Mouse (Mus musculus): ENCODE data around the gene Spint2. TPM values are rescaled to one million over a fixed set of nuclear protein-coding genes. Genes with fewer than 3 reads are reported as not detected.

The Spint2 gene
- polyA plus RNA-seq, 1 experiment from 2014 or later = 522 TPM

DNA sequence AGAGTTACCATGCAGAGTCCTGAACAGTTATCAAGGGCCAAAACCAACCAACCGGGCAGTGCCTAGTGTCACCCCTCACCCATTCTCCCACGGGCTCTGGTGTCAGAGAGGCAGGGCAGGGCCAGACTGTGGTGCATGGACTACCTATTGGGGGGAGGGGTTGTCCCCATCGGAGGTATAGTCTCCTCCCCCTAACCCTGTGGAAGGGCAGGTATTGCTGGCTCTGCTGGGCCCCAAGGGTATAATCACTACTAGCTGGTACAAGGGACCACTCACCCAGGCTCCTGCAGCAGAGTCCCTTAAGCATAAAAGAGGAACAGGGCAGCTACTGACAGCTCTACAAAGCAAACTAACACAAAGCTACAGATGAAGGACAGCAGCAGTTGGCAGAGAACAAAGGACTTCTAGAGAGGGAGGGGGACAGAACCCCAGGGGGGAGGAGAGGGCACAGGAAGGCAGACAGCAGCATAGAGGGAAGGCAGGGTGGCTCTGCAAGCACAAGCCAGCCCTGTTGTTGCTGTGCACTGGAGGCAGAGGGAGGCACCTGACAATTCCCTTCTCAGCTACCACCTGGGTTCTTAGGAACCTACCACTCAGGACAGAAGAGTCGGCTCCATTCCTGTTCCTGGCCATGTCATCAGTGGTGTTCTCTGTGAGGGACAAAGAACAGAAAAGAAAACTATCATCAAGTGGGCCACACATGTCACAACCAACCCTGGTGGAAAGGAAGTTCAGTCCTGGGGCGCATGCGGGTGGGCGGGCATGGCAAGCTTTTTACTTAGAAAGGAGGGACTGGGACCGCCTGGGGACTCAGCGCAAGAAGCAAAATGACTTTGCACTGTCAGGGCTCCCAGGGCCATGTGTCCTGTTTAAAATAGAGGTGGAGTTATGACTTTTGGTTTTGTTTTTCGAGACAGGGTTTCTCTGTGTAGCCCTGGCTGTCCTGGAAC, 21.7 kb downstream of the Spint2 start:
- Histone ChIP-seq H3K9ac (ENCODE audit: low read length) (no peak overlapping the region), H3K4me1 (replicated peaks; ENCODE audit: control insufficient read depth, insufficient read depth, low read length) (peaks cover 18% of the 10 kb centered on the region), H3K4me2 (ENCODE audit: low read length) (no peak overlapping the region), H3K9me3 (ENCODE audit: control insufficient read depth, low read length) (no peaks in the 10 kb centered on the region), H3K27me3 (replicated peaks; ENCODE audit: control insufficient read depth, insufficient read depth, low read length) (no peaks in the 10 kb centered on the region), H3K36me3 (ENCODE audit: control insufficient read depth, insufficient read depth, low read length) (0 out of 2 replicates have a peak, but pooled peaks cover 13% of the 10 kb centered on the region), H3K27ac (ENCODE audit: low read depth) (no peak overlapping the region), H3K4me3 (ENCODE audit: low read depth, low read length) (no peak overlapping the region)
- no peak for ATAC-seq (replicated peaks; ENCODE audit: low FRiP score, low TSS enrichment, low read depth)
- whole genome bisulfite sequencing = 83% methylated on average over 10 of the region's 10 CpGs
- no peak for DNase-seq (ENCODE audit: low spot score)

DNA sequence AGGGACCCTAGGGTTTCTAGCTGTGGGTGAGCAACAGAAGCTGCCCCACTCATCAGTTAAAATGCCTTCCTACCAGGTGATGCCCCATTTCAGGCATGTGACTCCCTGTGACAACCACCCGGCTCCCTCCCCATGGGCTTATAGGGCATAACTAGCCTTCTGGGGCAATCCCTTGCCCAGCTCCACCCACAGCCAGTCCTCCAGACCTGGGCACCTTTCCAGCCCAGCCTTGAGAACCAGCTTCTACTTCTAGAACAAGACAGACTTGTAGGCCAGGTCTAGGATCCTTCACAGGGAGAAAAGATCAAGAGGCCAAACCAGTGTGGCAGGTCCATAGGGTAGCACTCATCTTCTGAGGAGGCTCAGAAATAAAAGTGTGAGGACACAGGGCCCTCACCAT, 24.3 kb downstream of the Spint2 start:
- Histone ChIP-seq H3K4me3 (ENCODE audit: low read depth, low read length) (no peak overlapping the region), H3K9ac (ENCODE audit: low read length) (no peak overlapping the region), H3K4me2 (ENCODE audit: low read length) (no peak overlapping the region), H3K36me3 (ENCODE audit: control insufficient read depth, insufficient read depth, low read length) (0 out of 2 replicates have a peak, but pooled peaks cover 13% of the 10 kb centered on the region), H3K9me3 (ENCODE audit: control insufficient read depth, low read length) (no peaks in the 10 kb centered on the region), H3K27ac (ENCODE audit: low read depth) (no peak overlapping the region), H3K4me1 (replicated peaks; ENCODE audit: control insufficient read depth, insufficient read depth, low read length) (peaks cover 18% of the 10 kb centered on the region), H3K27me3 (replicated peaks; ENCODE audit: control insufficient read depth, insufficient read depth, low read length) (no peaks in the 10 kb centered on the region)
- WGBS = 86% methylated on average over 1 of the region's 1 CpGs
- DNase-seq (ENCODE audit: low spot score) (no peak), ATAC-seq (replicated peaks; ENCODE audit: low FRiP score, low TSS enrichment, low read depth) (no peak)

DNA sequence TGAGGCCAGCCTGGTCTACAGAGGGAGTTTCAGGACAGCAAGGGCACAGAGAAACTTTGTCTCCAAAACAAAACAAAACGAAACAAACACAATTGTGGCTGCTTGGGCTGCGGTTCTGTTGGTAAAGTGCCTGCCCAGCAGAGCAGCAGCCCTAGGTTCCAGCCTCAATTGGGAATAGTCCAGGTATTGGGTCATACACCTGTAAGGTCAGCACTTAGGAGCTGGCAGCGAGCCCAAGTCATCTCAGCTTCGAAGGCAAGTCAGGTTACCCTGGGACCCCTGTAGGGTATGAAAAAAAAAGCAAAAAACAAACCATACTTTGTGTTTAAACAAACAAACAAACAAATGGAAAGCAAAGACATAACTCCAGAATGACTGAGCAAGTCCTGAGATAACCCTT, 25.8 kb downstream of the Spint2 start:
- 80% methylated on average over 4 of the region's 4 CpGs for WGBS
- ATAC-seq (replicated peaks; ENCODE audit: low FRiP score, low TSS enrichment, low read depth) = no peak
- Histone ChIP-seq H3K4me1 (replicated peaks; ENCODE audit: control insufficient read depth, insufficient read depth, low read length) (peaks cover 18% of the 10 kb centered on the region), H3K4me2 (ENCODE audit: low read length) (no peak overlapping the region), H3K27ac (ENCODE audit: low read depth) (no peak overlapping the region), H3K9ac (ENCODE audit: low read length) (no peak overlapping the region), H3K36me3 (ENCODE audit: control insufficient read depth, insufficient read depth, low read length) (0 out of 2 replicates have a peak, but pooled peaks cover 13% of the 10 kb centered on the region), H3K9me3 (ENCODE audit: control insufficient read depth, low read length) (no peaks in the 10 kb centered on the region), H3K4me3 (ENCODE audit: low read depth, low read length) (no peak overlapping the region), H3K27me3 (replicated peaks; ENCODE audit: control insufficient read depth, insufficient read depth, low read length) (no peaks in the 10 kb centered on the region)
- DNase-seq (ENCODE audit: low spot score) = no peak

DNA sequence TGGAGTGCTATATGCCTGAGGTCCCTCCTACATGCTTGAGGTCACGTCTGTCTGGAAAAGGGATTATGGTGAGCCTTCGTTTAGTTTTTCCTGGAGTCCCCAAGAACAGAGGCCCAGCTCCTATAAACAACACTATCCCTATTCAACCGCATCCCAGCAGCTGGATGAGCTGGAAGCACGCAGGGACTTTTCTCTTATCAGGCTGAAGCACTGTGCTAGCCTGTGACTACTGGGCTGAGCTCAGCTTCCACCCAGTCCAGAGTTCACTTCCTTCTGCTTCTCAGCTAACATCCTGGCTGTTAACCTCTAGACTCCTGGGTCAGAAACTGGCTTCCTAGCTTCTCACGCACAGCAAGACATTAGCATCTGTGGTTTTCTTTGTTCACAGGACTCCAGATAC, 27.9 kb downstream of the Spint2 start:
- peak; percentile 30; the same call in 1 of the 2 replicates for ATAC-seq (replicated peaks; ENCODE audit: low FRiP score, low TSS enrichment, low read depth)
- H3K27me3 ChIP-seq (replicated peaks; ENCODE audit: control insufficient read depth, insufficient read depth, low read length) = no peaks in the 10 kb centered on the region
- peak overlapping the region; percentile 24 for H3K27ac ChIP-seq (ENCODE audit: low read depth)
- no peak overlapping the region for H3K4me3 ChIP-seq (ENCODE audit: low read depth, low read length)
- H3K9me3 ChIP-seq (ENCODE audit: control insufficient read depth, low read length) = no peaks in the 10 kb centered on the region
- no peak overlapping the region for H3K4me2 ChIP-seq (ENCODE audit: low read length)
- H3K9ac ChIP-seq (ENCODE audit: low read length) = no peak overlapping the region
- H3K4me1 ChIP-seq (replicated peaks; ENCODE audit: control insufficient read depth, insufficient read depth, low read length) = peaks cover 18% of the 10 kb centered on the region
- H3K36me3 ChIP-seq (ENCODE audit: control insufficient read depth, insufficient read depth, low read length) = 0 out of 2 replicates have a peak, but pooled peaks cover 4% of the 10 kb centered on the region
- 25% methylated on average over 5 of the region's 5 CpGs for WGBS
- peak; percentile 66 for DNase-seq (ENCODE audit: low spot score)

DNA sequence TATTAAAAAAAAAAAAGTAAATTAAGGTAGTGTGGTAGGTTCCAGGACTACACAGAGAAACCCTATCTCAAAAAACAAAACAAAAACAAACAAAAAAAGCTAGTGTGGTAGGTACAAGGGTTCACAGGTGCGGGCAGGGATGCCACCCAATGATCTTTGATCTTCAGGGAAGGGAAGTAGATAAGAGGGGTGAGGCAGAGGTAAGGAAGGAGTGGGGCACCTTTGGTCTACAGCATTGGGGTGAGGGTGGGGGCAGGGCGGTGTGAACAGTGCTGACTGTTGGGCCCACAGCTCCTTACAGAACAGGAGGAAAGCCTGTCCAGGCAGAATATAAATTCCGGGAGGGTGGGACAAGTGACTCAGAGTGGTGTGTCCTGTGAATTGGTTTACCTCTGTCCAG, 30.5 kb downstream of the Spint2 start:
- H3K36me3 ChIP-seq (ENCODE audit: control insufficient read depth, insufficient read depth, low read length) = no peaks in the 10 kb centered on the region; the same call in 1 of the 2 replicates
- no peaks in the 10 kb centered on the region for H3K27me3 ChIP-seq (replicated peaks; ENCODE audit: control insufficient read depth, insufficient read depth, low read length)
- no peak overlapping the region for H3K4me2 ChIP-seq (ENCODE audit: low read length)
- 58% methylated on average over 3 of the region's 3 CpGs for WGBS
- DNase-seq (ENCODE audit: low spot score) = peak; percentile 69
- H3K4me3 ChIP-seq (ENCODE audit: low read depth, low read length) = no peak overlapping the region
- H3K9me3 ChIP-seq (ENCODE audit: control insufficient read depth, low read length) = no peaks in the 10 kb centered on the region
- no peak overlapping the region for H3K9ac ChIP-seq (ENCODE audit: low read length)
- peak; percentile 63 for ATAC-seq (replicated peaks; ENCODE audit: low FRiP score, low TSS enrichment, low read depth)
- peaks cover 21% of the 10 kb centered on the region for H3K4me1 ChIP-seq (replicated peaks; ENCODE audit: control insufficient read depth, insufficient read depth, low read length)
- H3K27ac ChIP-seq (ENCODE audit: low read depth) = peak overlapping the region; percentile 0; the same call in 1 of the 2 replicates

DNA sequence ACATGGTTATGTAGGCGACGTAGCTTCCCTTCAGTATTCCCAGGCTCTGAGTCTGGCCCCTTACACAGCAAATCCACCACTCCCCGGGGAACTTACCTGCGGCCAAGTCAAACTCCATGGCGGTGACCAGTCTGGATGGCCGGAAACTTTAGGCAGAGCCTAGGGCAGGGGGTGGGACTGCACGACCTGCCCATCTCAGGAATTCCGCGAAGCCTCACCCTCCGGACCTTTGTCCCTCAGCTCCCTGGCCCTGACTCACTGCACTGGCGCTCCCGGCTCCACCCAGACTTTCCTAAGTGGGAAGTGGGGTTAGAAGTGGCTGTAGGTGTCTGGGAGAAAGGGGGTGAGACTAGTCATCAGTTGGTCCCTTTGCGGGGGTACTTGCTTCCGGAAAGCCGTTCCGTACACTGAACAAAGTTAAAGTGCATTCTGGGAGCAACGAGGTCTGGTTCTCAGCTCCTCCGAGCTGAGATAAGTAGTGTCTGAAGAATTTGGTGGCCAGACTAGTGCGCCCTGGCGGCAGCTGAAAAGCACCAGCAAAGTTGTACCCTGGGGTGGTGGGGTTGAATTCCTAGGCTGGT, 33.4 kb downstream of the Spint2 start, which contains the start of gene 2200002D01Rik:
Gene 2200002D01Rik, minus strand, starts transcription at position 206 of the 581 bp plus-strand sequence.
- Histone ChIP-seq H3K4me2 (ENCODE audit: low read length) (peak within 1 kb of the TSS; percentile 49), H3K4me1 (replicated peaks; ENCODE audit: control insufficient read depth, insufficient read depth, low read length) (peaks cover 24% of the 10 kb centered on the region), H3K4me3 (ENCODE audit: low read depth, low read length) (peak within 1 kb of the TSS; percentile 41), H3K36me3 (ENCODE audit: control insufficient read depth, insufficient read depth, low read length) (peaks cover 12% of the 10 kb centered on the region), H3K27me3 (replicated peaks; ENCODE audit: control insufficient read depth, insufficient read depth, low read length) (no peaks in the 10 kb centered on the region), H3K9ac (ENCODE audit: low read length) (peak within 1 kb of the TSS; percentile 51), H3K9me3 (ENCODE audit: control insufficient read depth, low read length) (no peaks in the 10 kb centered on the region), H3K27ac (ENCODE audit: low read depth) (peak within 1 kb of the TSS; percentile 81)
- DNase-seq (ENCODE audit: low spot score) (peak; percentile 76), ATAC-seq (replicated peaks; ENCODE audit: low FRiP score, low TSS enrichment, low read depth) (peak; percentile 71)
- 21% methylated on average over 20 of the region's 20 CpGs for WGBS

DNA sequence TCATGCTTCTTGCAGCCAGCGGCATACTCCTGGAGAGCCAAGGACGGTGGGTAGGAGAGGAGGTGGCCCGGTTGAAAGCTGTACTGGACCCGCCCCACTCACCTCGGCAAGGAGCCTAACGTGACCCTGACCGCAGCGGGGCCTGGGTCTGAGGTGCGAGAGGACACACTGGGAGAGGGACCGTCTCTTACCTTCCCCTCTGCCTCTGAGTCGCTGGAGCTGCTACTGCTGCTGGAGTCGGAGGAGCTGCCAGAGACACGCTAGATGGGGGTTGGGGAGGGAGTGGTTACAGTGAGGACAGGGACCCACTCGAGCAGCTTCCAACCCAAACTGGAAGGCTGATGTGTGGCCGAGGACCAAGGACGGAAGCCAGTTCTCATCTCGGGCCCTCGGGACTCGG, 34.0 kb downstream of the Spint2 start:
- DNase-seq (ENCODE audit: low spot score) (peak; percentile 69), ATAC-seq (replicated peaks; ENCODE audit: low FRiP score, low TSS enrichment, low read depth) (no peak)
- Histone ChIP-seq H3K4me3 (ENCODE audit: low read depth, low read length) (peak overlapping the region; percentile 41), H3K36me3 (ENCODE audit: control insufficient read depth, insufficient read depth, low read length) (peaks cover 12% of the 10 kb centered on the region), H3K4me1 (replicated peaks; ENCODE audit: control insufficient read depth, insufficient read depth, low read length) (peaks cover 24% of the 10 kb centered on the region), H3K27me3 (replicated peaks; ENCODE audit: control insufficient read depth, insufficient read depth, low read length) (no peaks in the 10 kb centered on the region), H3K9ac (ENCODE audit: low read length) (peak overlapping the region; percentile 51), H3K9me3 (ENCODE audit: control insufficient read depth, low read length) (no peaks in the 10 kb centered on the region), H3K27ac (ENCODE audit: low read depth) (peak overlapping the region; percentile 81), H3K4me2 (ENCODE audit: low read length) (peak overlapping the region; percentile 49)
- 20% methylated on average over 19 of the region's 19 CpGs for WGBS

DNA sequence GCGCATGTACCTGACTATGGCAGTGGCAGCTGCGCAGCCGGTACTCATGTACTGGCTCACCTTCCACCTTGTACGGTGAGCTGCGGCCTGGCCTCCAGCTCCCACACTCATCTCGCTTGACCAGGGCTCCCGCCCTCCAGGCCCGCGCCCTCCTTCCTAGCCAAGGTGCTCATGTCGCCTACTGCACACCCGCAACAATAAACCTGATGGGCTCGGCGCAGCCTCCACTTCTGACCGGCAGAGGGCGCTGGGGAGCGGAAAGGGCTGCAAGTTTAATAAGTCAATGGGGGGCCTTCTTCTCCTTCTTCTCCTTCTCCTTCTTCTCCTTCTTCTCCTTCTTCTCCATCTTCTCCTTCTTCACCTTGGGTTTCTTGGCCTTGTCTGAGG, 34.4 kb downstream of the Spint2 start:
- H3K9me3 ChIP-seq (ENCODE audit: control insufficient read depth, low read length) = no peaks in the 10 kb centered on the region
- H3K4me3 ChIP-seq (ENCODE audit: low read depth, low read length) = peak overlapping the region; percentile 41
- H3K27ac ChIP-seq (ENCODE audit: low read depth) = peak overlapping the region; percentile 81; the same call in 1 of the 2 replicates
- 29% methylated on average over 16 of the region's 16 CpGs for WGBS
- H3K27me3 ChIP-seq (replicated peaks; ENCODE audit: control insufficient read depth, insufficient read depth, low read length) = no peaks in the 10 kb centered on the region
- peaks cover 24% of the 10 kb centered on the region for H3K4me1 ChIP-seq (replicated peaks; ENCODE audit: control insufficient read depth, insufficient read depth, low read length)
- peak; percentile 94 for DNase-seq (ENCODE audit: low spot score)
- 0 out of 2 replicates have a peak, but pooled peaks have one; percentile 9 for ATAC-seq (replicated peaks; ENCODE audit: low FRiP score, low TSS enrichment, low read depth)
- H3K9ac ChIP-seq (ENCODE audit: low read length) = peak overlapping the region; percentile 20
- H3K36me3 ChIP-seq (ENCODE audit: control insufficient read depth, insufficient read depth, low read length) = peaks cover 12% of the 10 kb centered on the region
- H3K4me2 ChIP-seq (ENCODE audit: low read length) = peak overlapping the region; percentile 49

Data from intestine, embryonic 14.5 days (tissue).